Mouse (Mus musculus) forebrain, embryonic 11.5 days (tissue): ENCODE data around the gene Gm30191. TPM values are rescaled to one million over a fixed set of nuclear protein-coding genes. Genes with fewer than 3 reads are reported as not detected.

Source experiments
- ATAC-seq: fragments of 200-750 bp; cut with Nextera tagmentation; replicated peaks from 2 replicates; pipeline ENCODE4 v1.8.0; 2017; ENCODE audit warnings: moderate TSS enrichment; ENCODE audit not compliant: low FRiP score
- DNase-seq: peaks from one replicate; pipeline ENCODE4 v3.0.0-alpha.2; 2017; ENCODE audit warnings: low spot score
- H3K27ac ChIP-seq: fragments of 300-500 bp; sonication (generic); 2 replicates; pipeline ENCODE4 v1.5.1; 2014; ENCODE audit warnings: low read depth, low read length
- H3K27me3 ChIP-seq: fragments of 300-500 bp; sonication (generic); 2 replicates; pipeline ENCODE4 v1.6.1; 2014; ENCODE audit warnings: mild to moderate bottlenecking, low read length, mixed read lengths; ENCODE audit not compliant: control insufficient read depth, insufficient read depth
- H3K36me3 ChIP-seq: fragments of 300-500 bp; sonication (generic); 2 replicates; pipeline ENCODE4 v1.6.1; 2014; ENCODE audit warnings: mild to moderate bottlenecking, low read length, moderate library complexity, mixed read lengths; ENCODE audit not compliant: control insufficient read depth, insufficient read depth
- H3K4me1 ChIP-seq: fragments of 300-500 bp; sonication (generic); replicated peaks from 2 replicates; pipeline ENCODE4 v1.6.1; 2014; ENCODE audit warnings: low read length, mixed read lengths; ENCODE audit not compliant: control insufficient read depth, insufficient read depth
- H3K4me2 ChIP-seq: fragments of 300-500 bp; sonication (generic); 2 replicates; pipeline ENCODE4 v1.6.1; 2014; ENCODE audit warnings: low read depth, mild to moderate bottlenecking, low read length, moderate library complexity, mixed read lengths; ENCODE audit not compliant: severe bottlenecking
- H3K4me3 ChIP-seq: fragments of 300-500 bp; sonication (generic); 2 replicates; pipeline ENCODE4 v1.5.1; 2014; ENCODE audit warnings: low read depth, low read length
- H3K9ac ChIP-seq: fragments of 300-500 bp; sonication (generic); 2 replicates; pipeline ENCODE4 v1.6.1; 2014; ENCODE audit warnings: low read length
- H3K9me3 ChIP-seq: fragments of 300-500 bp; sonication (generic); 2 replicates; pipeline ENCODE4 v1.6.1; 2016; ENCODE audit warnings: low read length, mixed read lengths; ENCODE audit not compliant: control insufficient read depth
- WGBS: fragments of 180-500 bp; shearing (Covaris S2); extraction: QIAGEN DNeasy Blood & Tissue Kit; methylation state at CpG from one replicate; pipeline ENCODE4 v1.1.7; 2014; 5-methylcytosine and 5-hydroxymethylcytosine counted together
- polyA plus RNA-seq: library from polyadenylated mRNA; unstranded; fragments of >200 nt; fragmentation: Nextera tagmentation; extraction: Ambion mirVana; gene quantifications from 2 replicates; pipeline ENCODE4 v1.2.1, GENCODE M21; 2014

Gene Gm30191
- polyA plus RNA-seq, 1 experiment from 2014 or later = 0.63 TPM

- H3K27ac ChIP-seq = no peak overlapping the region
- DNase-seq (no peak), ATAC-seq (no peak)
- no peak overlapping the region for H3K9ac ChIP-seq
- WGBS = 85% methylated on average over 7 of the region's 7 CpGs
- no peaks in the 10 kb centered on the region for H3K27me3 ChIP-seq
- no peak overlapping the region for H3K4me3 ChIP-seq
- H3K4me1 ChIP-seq = no peaks in the 10 kb centered on the region; the same call in 1 of the 2 replicates
- no peaks in the 10 kb centered on the region for H3K36me3 ChIP-seq
- H3K4me2 ChIP-seq = no peak overlapping the region
- H3K9me3 ChIP-seq = no peaks in the 10 kb centered on the region
Observed at GRCm38 (mm10) chr4:134271979-134272378, 25.2 kb downstream of the Gm30191 start.

GRCm38 (mm10) chr4:134272731-134273416 lies 26.1 kb downstream of the Gm30191 start:
- H3K36me3 ChIP-seq = no peaks in the 10 kb centered on the region; the same call in 1 of the 2 replicates
- H3K4me3 ChIP-seq = no peak overlapping the region
- H3K9me3 ChIP-seq = no peaks in the 10 kb centered on the region
- H3K4me1 ChIP-seq = no peaks in the 10 kb centered on the region; the same call in 1 of the 2 replicates
- WGBS = 37% methylated on average over 12 of the region's 13 CpGs
- no peak overlapping the region for H3K27ac ChIP-seq
- H3K27me3 ChIP-seq = no peaks in the 10 kb centered on the region
- no peak overlapping the region for H3K9ac ChIP-seq
- DNase-seq (no peak), ATAC-seq (no peak)
- H3K4me2 ChIP-seq = peak overlapping the region; percentile 19; the same call in 1 of the 2 replicates

- Histone ChIP-seq H3K4me2 (peak overlapping the region; percentile 19; the same call in 1 of the 2 replicates), H3K4me3 (no peak overlapping the region), H3K27me3 (no peaks in the 10 kb centered on the region), H3K4me1 (no peaks in the 10 kb centered on the region; the same call in 1 of the 2 replicates), H3K9ac (no peak overlapping the region), H3K36me3 (peaks cover under 1% of the 10 kb centered on the region; the same call in 1 of the 2 replicates), H3K9me3 (no peaks in the 10 kb centered on the region), H3K27ac (no peak overlapping the region)
- 8% methylated on average over 14 of the region's 14 CpGs for WGBS
- no peak for DNase-seq
- ATAC-seq = no peak
Observed at GRCm38 (mm10) chr4:134273417-134274345, 26.9 kb downstream of the Gm30191 start.

GRCm38 (mm10) chr4:134284942-134285341 lies 38.2 kb downstream of the Gm30191 start:
- WGBS = 86% methylated on average over 2 of the region's 2 CpGs
- H3K9ac ChIP-seq = no peak overlapping the region
- no peak overlapping the region for H3K4me2 ChIP-seq
- peaks cover 3% of the 10 kb centered on the region; the same call in 1 of the 2 replicates for H3K4me1 ChIP-seq
- no peaks in the 10 kb centered on the region for H3K27me3 ChIP-seq
- no peak for DNase-seq
- H3K36me3 ChIP-seq = peaks cover 3% of the 10 kb centered on the region
- no peak for ATAC-seq
- H3K9me3 ChIP-seq = no peaks in the 10 kb centered on the region
- no peak overlapping the region for H3K27ac ChIP-seq
- no peak overlapping the region for H3K4me3 ChIP-seq

GRCm38 (mm10) chr4:134286226-134287167 lies 39.8 kb downstream of the Gm30191 start:
- DNase-seq (peak; percentile 79), ATAC-seq (peak; percentile 32; the same call in 1 of the 2 replicates)
- Histone ChIP-seq H3K27me3 (no peaks in the 10 kb centered on the region), H3K9me3 (no peaks in the 10 kb centered on the region), H3K4me2 (peak overlapping the region; percentile 91), H3K27ac (peak overlapping the region; percentile 65), H3K9ac (peak overlapping the region; percentile 99), H3K36me3 (peaks cover 3% of the 10 kb centered on the region), H3K4me3 (peak overlapping the region; percentile 98), H3K4me1 (peaks cover 3% of the 10 kb centered on the region; the same call in 1 of the 2 replicates)
- 4% methylated on average over 59 of the region's 59 CpGs for WGBS

GRCm38 (mm10) chr4:134287168-134287564 lies 40.4 kb downstream of the Gm30191 start:
- Histone ChIP-seq H3K36me3 (no peaks in the 10 kb centered on the region; the same call in 1 of the 2 replicates), H3K4me3 (peak overlapping the region; percentile 98), H3K4me1 (peaks cover 3% of the 10 kb centered on the region; the same call in 1 of the 2 replicates), H3K4me2 (peak overlapping the region; percentile 91), H3K9me3 (no peaks in the 10 kb centered on the region), H3K9ac (peak overlapping the region; percentile 99), H3K27me3 (no peaks in the 10 kb centered on the region), H3K27ac (peak overlapping the region; percentile 100)
- DNase-seq = peak; percentile 99
- WGBS = under 1% methylated on average over 40 of the region's 59 CpGs
- peak; percentile 94 for ATAC-seq

GRCm38 (mm10) chr4:134287575-134288025 lies 40.9 kb downstream of the Gm30191 start, which contains the start of gene Pdik1l:
Pdik1l (minus strand) TSS chr4:134287895.
- 0% methylated on average over 43 of the region's 43 CpGs for WGBS
- Histone ChIP-seq H3K9me3 (no peaks in the 10 kb centered on the region), H3K27ac (peak within 1 kb of the TSS; percentile 100), H3K27me3 (no peaks in the 10 kb centered on the region), H3K9ac (peak within 1 kb of the TSS; percentile 99), H3K36me3 (no peaks in the 10 kb centered on the region; the same call in 1 of the 2 replicates), H3K4me1 (peaks cover 3% of the 10 kb centered on the region; the same call in 1 of the 2 replicates), H3K4me2 (peak within 1 kb of the TSS; percentile 91), H3K4me3 (peak within 1 kb of the TSS; percentile 98)
- ATAC-seq (peak; percentile 77), DNase-seq (peak; percentile 91)
